Mouse (Mus musculus) cortical plate, adult 2 months (tissue): Measurements from ENCODE around the gene Arfgef2.

ENCODE experiments used
- CTCF ChIP-seq: fragments of 200-500 bp; IDR thresholded peaks from 2 replicates; pipeline ENCODE4 v1.5.1; 2011; ENCODE audit warnings: mild to moderate bottlenecking, control low read depth, low read length; ENCODE audit not compliant: insufficient read depth; ENCODE audit errors: extremely low read depth
- POLR2A ChIP-seq: fragments of 200-500 bp; IDR thresholded peaks from 2 replicates; pipeline ENCODE4 v1.6.1; 2011; ENCODE audit warnings: mild to moderate bottlenecking, low read length, control low read depth; ENCODE audit not compliant: insufficient read depth; ENCODE audit errors: extremely low read depth

- TF ChIP-seq CTCF: peak; percentile 3; the same call in 1 of the 2 replicates
- no peak for TF ChIP-seq POLR2A
Measured at GRCm38 (mm10) chr2:166776272-166776671, 29.1 kb upstream of the Arfgef2 start.
